Mouse (Mus musculus): ENCODE measurements at regions not wholly inside any gene's neighbourhood (a gene's known extent, or its start where the extent isn't known, plus 50 kb on each side); places are given as distances from the start of the nearest gene placed in this dataset.

DNA sequence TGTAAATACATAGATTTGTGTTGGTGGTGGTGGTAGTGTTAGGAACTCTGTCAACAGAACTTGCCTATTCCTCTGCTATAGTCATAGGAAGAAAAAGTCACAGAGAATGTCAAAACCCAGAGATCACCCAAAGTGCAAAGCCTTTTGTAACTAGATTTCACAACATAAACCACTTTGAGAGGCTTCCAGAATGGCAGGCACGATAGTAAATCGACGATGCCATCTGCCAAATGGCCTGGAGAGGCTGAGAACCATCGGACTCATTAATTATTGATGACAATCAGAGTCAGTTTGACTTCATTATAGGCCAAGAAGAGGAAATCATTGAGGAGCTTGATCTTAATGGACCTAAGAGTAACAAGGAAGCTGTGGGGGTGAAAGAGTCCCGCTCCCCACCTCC, 207.6 kb upstream of the Kirrel3 start:
- 56% methylated on average over 5 of the region's 5 CpGs for WGBS
- H3K36me3 ChIP-seq (ENCODE audit: control insufficient read depth, insufficient read depth, low read length): no peaks in the 10 kb centered on the region
- H3K4me3 ChIP-seq (ENCODE audit: low read depth, low read length): no peak overlapping the region

DNA sequence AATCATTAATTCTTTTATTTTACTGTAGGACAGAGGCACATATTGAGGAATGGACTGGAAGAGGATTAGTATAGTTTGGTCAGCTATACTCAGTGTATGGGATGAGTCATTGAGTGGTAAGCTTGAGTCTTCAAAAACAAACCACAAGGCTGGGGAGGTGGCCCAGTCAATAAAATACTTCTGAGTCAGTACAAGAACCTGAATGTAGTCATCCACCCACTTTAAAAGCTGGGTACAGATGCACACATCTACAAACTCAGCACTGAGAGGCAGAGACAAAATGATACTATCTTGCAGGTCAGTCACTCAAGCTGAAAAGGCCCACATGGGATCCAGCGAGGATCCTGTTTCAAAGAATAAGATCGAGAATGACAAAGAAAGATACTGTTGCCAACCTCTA, 206.3 kb upstream of the Kirrel3 start:
- Histone ChIP-seq H3K27ac (ENCODE audit: low read length) (no peak overlapping the region), H3K4me1 (ENCODE audit: control insufficient read depth, insufficient read depth, low read length) (no peaks in the 10 kb centered on the region), H3K9ac (replicated peaks; ENCODE audit: low read depth, low read length) (no peak overlapping the region), H3K9me3 (ENCODE audit: control insufficient read depth, low read depth, low read length) (no peaks in the 10 kb centered on the region), H3K4me3 (ENCODE audit: low read depth, low read length) (no peak overlapping the region), H3K36me3 (ENCODE audit: control insufficient read depth, insufficient read depth, low read length) (no peaks in the 10 kb centered on the region), H3K4me2 (replicated peaks; ENCODE audit: low read depth, low read length) (no peak overlapping the region), H3K27me3 (ENCODE audit: control insufficient read depth, insufficient read depth, low read length) (no peaks in the 10 kb centered on the region)
- WGBS: 76% methylated on average over 2 of the region's 2 CpGs
- ATAC-seq (ENCODE audit: insufficient number of reproducible peaks, insufficient read depth, low FRiP score, low read depth): no peak

More for the DNA sequence above, 207.6 kb upstream of the Kirrel3 start:
- no peaks in the 10 kb centered on the region for H3K27me3 ChIP-seq (ENCODE audit: control insufficient read depth, insufficient read depth, low read length)
- H3K4me2 ChIP-seq (replicated peaks; ENCODE audit: low read depth, low read length): no peak overlapping the region
- no peaks in the 10 kb centered on the region for H3K4me1 ChIP-seq (ENCODE audit: control insufficient read depth, insufficient read depth, low read length)
- no peak overlapping the region for H3K27ac ChIP-seq (ENCODE audit: low read length)
- ATAC-seq (ENCODE audit: insufficient number of reproducible peaks, insufficient read depth, low FRiP score, low read depth): no peak
- no peaks in the 10 kb centered on the region for H3K9me3 ChIP-seq (ENCODE audit: control insufficient read depth, low read depth, low read length)
- no peak overlapping the region for H3K9ac ChIP-seq (replicated peaks; ENCODE audit: low read depth, low read length)

DNA sequence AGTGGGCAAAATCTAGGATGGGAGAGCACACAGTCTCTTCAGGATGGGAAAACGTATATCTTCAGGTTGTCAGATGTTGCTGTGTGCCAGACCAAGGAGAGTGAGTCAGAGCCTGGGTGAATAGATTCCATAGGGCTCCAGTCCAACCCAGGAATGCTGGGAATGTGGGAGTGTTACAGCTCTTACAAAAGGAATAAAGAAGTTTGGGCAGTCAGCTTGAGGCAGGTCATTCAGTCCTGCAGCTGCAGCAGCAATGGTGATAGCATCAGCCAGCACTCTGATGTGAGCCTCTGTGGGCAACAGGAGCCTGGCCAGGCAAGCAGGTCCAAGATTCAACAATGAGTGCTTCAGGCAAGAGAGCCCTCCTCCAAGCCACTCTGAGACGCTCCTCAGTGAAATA, 205.8 kb upstream of the Kirrel3 start:
- Histone ChIP-seq H3K9ac (replicated peaks; ENCODE audit: low read depth, low read length) (no peak overlapping the region), H3K27me3 (ENCODE audit: control insufficient read depth, insufficient read depth, low read length) (no peaks in the 10 kb centered on the region), H3K27ac (ENCODE audit: low read length) (no peak overlapping the region), H3K4me2 (replicated peaks; ENCODE audit: low read depth, low read length) (no peak overlapping the region), H3K36me3 (ENCODE audit: control insufficient read depth, insufficient read depth, low read length) (no peaks in the 10 kb centered on the region), H3K9me3 (ENCODE audit: control insufficient read depth, low read depth, low read length) (no peaks in the 10 kb centered on the region), H3K4me3 (ENCODE audit: low read depth, low read length) (no peak overlapping the region), H3K4me1 (ENCODE audit: control insufficient read depth, insufficient read depth, low read length) (no peaks in the 10 kb centered on the region)
- ATAC-seq (ENCODE audit: insufficient number of reproducible peaks, insufficient read depth, low FRiP score, low read depth): 0 out of 2 replicates have a peak, but pooled peaks have one; percentile 37
- 37% methylated on average over 2 of the region's 2 CpGs for WGBS

DNA sequence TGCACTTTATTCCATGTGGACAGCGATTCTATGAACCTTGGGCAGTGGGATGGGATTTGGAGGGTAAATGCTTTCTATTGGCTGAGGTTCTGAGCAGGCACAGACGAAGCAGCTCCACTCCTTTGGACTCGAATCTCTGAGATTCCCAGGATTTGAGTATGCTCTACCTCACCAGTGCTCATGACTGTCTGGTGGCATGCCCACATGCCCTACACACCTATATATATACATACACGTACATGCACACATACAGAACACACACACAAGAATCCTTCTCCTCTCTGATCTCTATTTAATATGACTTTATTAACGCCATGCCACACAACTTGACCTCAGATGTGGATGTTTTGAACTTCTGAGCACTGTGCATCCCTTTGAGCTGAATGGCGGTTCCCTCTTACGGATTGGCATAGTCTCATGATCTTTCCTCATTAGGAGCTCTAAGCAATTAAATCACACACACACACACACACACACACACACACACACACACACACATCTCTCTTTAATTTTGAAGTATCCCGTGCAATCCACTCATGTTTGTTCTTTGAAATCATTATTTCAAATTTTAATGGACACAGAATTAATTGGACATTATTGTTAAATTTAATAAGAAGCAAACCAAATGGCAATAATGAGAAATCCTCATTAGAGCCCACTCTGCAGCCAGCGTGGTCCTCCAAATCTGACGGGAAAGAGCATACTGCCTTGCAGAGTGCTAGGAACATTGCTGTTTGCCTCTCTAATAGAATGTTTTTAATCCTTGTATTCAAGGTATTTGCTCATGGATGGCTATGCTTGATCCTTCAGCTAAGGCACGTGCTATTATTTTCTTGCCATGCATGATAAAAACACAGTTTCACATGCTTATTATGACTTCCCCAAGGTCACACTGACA, 205.1 kb upstream of the Kirrel3 start:
- H3K27me3 ChIP-seq (ENCODE audit: control insufficient read depth, insufficient read depth, low read length): no peaks in the 10 kb centered on the region
- H3K4me1 ChIP-seq (ENCODE audit: control insufficient read depth, insufficient read depth, low read length): no peaks in the 10 kb centered on the region
- H3K9me3 ChIP-seq (ENCODE audit: control insufficient read depth, low read depth, low read length): no peaks in the 10 kb centered on the region
- no peak overlapping the region for H3K4me3 ChIP-seq (ENCODE audit: low read depth, low read length)
- 75% methylated on average over 11 of the region's 11 CpGs for WGBS
- no peak overlapping the region for H3K4me2 ChIP-seq (replicated peaks; ENCODE audit: low read depth, low read length)
- no peak overlapping the region for H3K27ac ChIP-seq (ENCODE audit: low read length)
- no peak overlapping the region for H3K9ac ChIP-seq (replicated peaks; ENCODE audit: low read depth, low read length)
- H3K36me3 ChIP-seq (ENCODE audit: control insufficient read depth, insufficient read depth, low read length): no peaks in the 10 kb centered on the region
- no peak for ATAC-seq (ENCODE audit: insufficient number of reproducible peaks, insufficient read depth, low FRiP score, low read depth)

DNA sequence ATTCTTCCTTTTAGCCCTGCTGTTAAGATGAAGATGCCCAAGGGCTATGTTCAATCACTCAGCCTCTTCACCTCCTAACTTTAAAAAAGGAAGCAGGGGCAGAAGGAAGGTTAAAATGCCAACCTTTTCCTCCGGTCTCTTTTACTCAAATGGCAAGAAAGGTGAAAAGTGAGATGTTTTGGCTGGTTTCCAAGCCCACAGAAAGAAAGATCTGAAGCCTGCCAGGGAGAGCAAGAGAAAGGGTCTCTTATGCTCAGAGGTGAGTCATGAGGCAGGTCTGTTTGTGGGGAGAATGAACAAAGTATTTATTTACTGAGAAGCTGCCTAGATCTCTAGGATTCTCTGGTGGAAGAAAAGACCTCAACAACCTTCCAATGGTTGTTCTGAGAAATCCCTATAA, 162.1 kb upstream of the Kirrel3 start:
- no peaks in the 10 kb centered on the region for H3K36me3 ChIP-seq (ENCODE audit: control insufficient read depth, insufficient read depth, low read length)
- no peaks in the 10 kb centered on the region for H3K27me3 ChIP-seq (ENCODE audit: control insufficient read depth, insufficient read depth, low read length)
- H3K9ac ChIP-seq (replicated peaks; ENCODE audit: low read depth, low read length): no peak overlapping the region
- no peak overlapping the region for H3K4me2 ChIP-seq (replicated peaks; ENCODE audit: low read depth, low read length)
- no peaks in the 10 kb centered on the region for H3K4me1 ChIP-seq (ENCODE audit: control insufficient read depth, insufficient read depth, low read length)
- no peaks in the 10 kb centered on the region for H3K9me3 ChIP-seq (ENCODE audit: control insufficient read depth, low read depth, low read length)
- H3K27ac ChIP-seq (ENCODE audit: low read length): no peak overlapping the region
- WGBS: 27% methylated on average over 1 of the region's 1 CpGs
- H3K4me3 ChIP-seq (ENCODE audit: low read depth, low read length): no peak overlapping the region
- no peak for ATAC-seq (ENCODE audit: insufficient number of reproducible peaks, insufficient read depth, low FRiP score, low read depth)

DNA sequence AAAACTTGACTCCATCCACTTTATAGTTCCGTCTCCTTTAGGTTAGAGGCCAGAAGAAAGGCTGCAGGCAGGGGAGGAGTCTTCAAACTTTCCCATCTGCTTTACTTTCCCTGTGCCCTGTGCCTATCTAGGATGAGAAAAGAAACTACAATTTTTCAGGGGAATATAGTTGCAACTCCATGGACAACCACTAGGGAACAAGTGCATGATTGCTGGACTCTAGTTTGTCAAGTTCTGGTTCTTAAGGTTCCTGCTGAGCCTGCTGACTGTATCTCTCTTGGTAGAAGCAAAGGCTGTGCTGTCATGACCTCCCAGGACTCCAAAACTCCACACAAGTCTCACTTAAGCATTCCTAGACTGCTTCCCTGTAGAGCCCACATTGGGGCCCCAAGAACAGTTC, 157.0 kb upstream of the Kirrel3 start:
- H3K27me3 ChIP-seq (ENCODE audit: control insufficient read depth, insufficient read depth, low read length): no peaks in the 10 kb centered on the region
- H3K36me3 ChIP-seq (ENCODE audit: control insufficient read depth, insufficient read depth, low read length): no peaks in the 10 kb centered on the region
- WGBS: 77% methylated on average over 1 of the region's 1 CpGs
- no peaks in the 10 kb centered on the region for H3K9me3 ChIP-seq (ENCODE audit: control insufficient read depth, low read depth, low read length)
- H3K27ac ChIP-seq (ENCODE audit: low read length): no peak overlapping the region
- no peak overlapping the region for H3K4me2 ChIP-seq (replicated peaks; ENCODE audit: low read depth, low read length)
- H3K4me3 ChIP-seq (ENCODE audit: low read depth, low read length): no peak overlapping the region
- no peaks in the 10 kb centered on the region for H3K4me1 ChIP-seq (ENCODE audit: control insufficient read depth, insufficient read depth, low read length)
- no peak overlapping the region for H3K9ac ChIP-seq (replicated peaks; ENCODE audit: low read depth, low read length)
- no peak for ATAC-seq (ENCODE audit: insufficient number of reproducible peaks, insufficient read depth, low FRiP score, low read depth)

- Histone ChIP-seq H3K36me3 (ENCODE audit: control insufficient read depth, insufficient read depth, low read length) (no peaks in the 10 kb centered on the region), H3K27ac (ENCODE audit: low read length) (no peak overlapping the region), H3K27me3 (ENCODE audit: control insufficient read depth, insufficient read depth, low read length) (no peaks in the 10 kb centered on the region), H3K9ac (replicated peaks; ENCODE audit: low read depth, low read length) (no peak overlapping the region), H3K4me3 (ENCODE audit: low read depth, low read length) (no peak overlapping the region), H3K9me3 (ENCODE audit: control insufficient read depth, low read depth, low read length) (no peaks in the 10 kb centered on the region), H3K4me1 (ENCODE audit: control insufficient read depth, insufficient read depth, low read length) (no peaks in the 10 kb centered on the region), H3K4me2 (replicated peaks; ENCODE audit: low read depth, low read length) (no peak overlapping the region)
- ATAC-seq (ENCODE audit: insufficient number of reproducible peaks, insufficient read depth, low FRiP score, low read depth): no peak
Measured at GRCm38 (mm10) chr9:34334112-34334511, 151.6 kb upstream of the Kirrel3 start.

DNA sequence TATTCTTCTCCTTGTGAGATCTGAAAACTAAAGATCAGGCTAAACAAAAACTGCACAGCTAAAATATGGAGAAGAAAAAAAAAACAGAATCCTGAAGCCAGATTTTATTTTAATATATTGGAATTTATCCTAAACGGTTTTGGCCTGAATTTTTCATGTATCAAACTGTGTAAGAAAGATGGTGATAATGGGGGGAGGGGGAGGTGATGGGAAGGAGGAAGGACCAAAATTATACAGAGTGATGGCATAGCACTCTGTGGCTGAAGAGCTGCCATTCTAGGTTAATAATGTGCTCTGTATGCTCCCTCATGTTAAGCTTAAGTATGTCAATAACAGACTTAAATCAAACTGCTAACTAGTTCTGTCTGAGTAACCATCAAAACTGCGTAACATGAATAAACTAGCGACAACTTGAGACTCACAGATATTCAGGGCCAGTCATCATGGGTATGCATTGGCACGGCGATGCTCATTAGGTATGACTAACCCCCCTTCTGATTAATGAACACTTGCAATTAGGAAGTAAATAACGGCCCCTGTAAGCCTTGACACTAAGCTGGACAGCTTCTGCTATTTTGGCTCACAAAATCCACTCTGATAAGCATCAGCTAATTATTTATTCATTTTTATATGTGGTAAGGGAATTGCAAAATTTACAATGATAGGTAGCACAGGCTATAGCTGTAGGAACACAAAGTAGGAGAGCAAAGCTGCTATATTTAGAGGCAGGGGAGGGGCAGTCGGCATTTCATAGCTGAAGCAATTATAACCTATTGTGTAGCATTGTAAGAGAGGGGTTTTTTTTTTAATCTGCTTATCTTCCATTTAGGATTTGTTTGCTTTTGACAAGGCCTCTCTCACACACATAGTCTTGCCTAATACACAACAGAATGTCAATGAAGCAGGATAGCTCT, 150.9 kb upstream of the Kirrel3 start:
- no peak overlapping the region for H3K27ac ChIP-seq (ENCODE audit: low read length)
- 81% methylated on average over 7 of the region's 7 CpGs for WGBS
- no peaks in the 10 kb centered on the region for H3K36me3 ChIP-seq (ENCODE audit: control insufficient read depth, insufficient read depth, low read length)
- no peaks in the 10 kb centered on the region for H3K4me1 ChIP-seq (ENCODE audit: control insufficient read depth, insufficient read depth, low read length)
- H3K27me3 ChIP-seq (ENCODE audit: control insufficient read depth, insufficient read depth, low read length): no peaks in the 10 kb centered on the region
- ATAC-seq (ENCODE audit: insufficient number of reproducible peaks, insufficient read depth, low FRiP score, low read depth): no peak
- no peak overlapping the region for H3K4me2 ChIP-seq (replicated peaks; ENCODE audit: low read depth, low read length)
- no peak overlapping the region for H3K4me3 ChIP-seq (ENCODE audit: low read depth, low read length)
- H3K9ac ChIP-seq (replicated peaks; ENCODE audit: low read depth, low read length): no peak overlapping the region
- H3K9me3 ChIP-seq (ENCODE audit: control insufficient read depth, low read depth, low read length): no peaks in the 10 kb centered on the region

Measured in stomach, embryonic 14.5 days (tissue).